Comparison of ENCODE assay signal across 25 mouse cellular contexts in genomic region chr4:96664668-96665454, GRCm38 (mm10). TPM values are rescaled to one million over a fixed set of nuclear protein-coding genes. Genes with fewer than 3 reads are reported as not detected.
"Had no signal": no experiment of that assay in that cellular context is flagged by ENCODE, and none has a peak within 500 bp of the region (broad histone marks: within the 10 kb centered on the region; RNA-seq: fewer than 3 reads in every experiment).

No protein-coding gene starts in this region.

- H3K9me3 ChIP-seq: limb, embryonic 10.5 days; limb, embryonic 13.5 days; liver, embryonic 13.5 days; lung, embryonic 15.5 days had no signal

- H3K27me3 ChIP-seq: limb, embryonic 13.5 days; liver, embryonic 13.5 days; lung, embryonic 15.5 days had no signal

- H3K36me3 ChIP-seq: limb, embryonic 10.5 days; limb, embryonic 13.5 days; liver, embryonic 13.5 days; lung, embryonic 15.5 days had no signal

- H3K4me2 ChIP-seq: limb, embryonic 13.5 days; liver, embryonic 13.5 days; lung, embryonic 15.5 days; midbrain, embryonic 11.5 days had no signal

- H3K27ac ChIP-seq: layer of hippocampus, adult 2 months; limb, embryonic 10.5 days; limb, embryonic 13.5 days; liver, embryonic 13.5 days; lung, embryonic 15.5 days had no signal

- H3K9ac ChIP-seq: limb, embryonic 13.5 days; liver, embryonic 13.5 days; lung, embryonic 15.5 days had no signal

- ATAC-seq: hindbrain, embryonic 16.5 days had no signal

- H3K4me1 ChIP-seq: limb, embryonic 10.5 days; limb, embryonic 13.5 days; liver, embryonic 13.5 days; lung, embryonic 15.5 days had no signal

- DNase-seq: layer of hippocampus, adult 9-11 months; liver, embryonic 13.5 days; lung, adult 18-20 months; lung, postnatal 10 days; lung, postnatal 36 days; midbrain, embryonic 14.5 days; thymus, adult 18-20 months; thymus, postnatal 36 days had no signal

- H3K4me3 ChIP-seq: layer of hippocampus, adult 2 months; limb, embryonic 10.5 days; limb, embryonic 13.5 days; liver, embryonic 13.5 days; lung, embryonic 15.5 days had no signal

RNA-seq across cellular contexts. Expression of gene Cyp2j5, which starts 0.9 kb away (rescaled TPM):
- total RNA-seq: layer of hippocampus, adult 2 months; layer of hippocampus, postnatal 25 days; left cerebral cortex, adult 18-20 months; left cerebral cortex, postnatal 25 days; megakaryocyte-erythroid progenitor cell, adult 5-6 weeks; midbrain, postnatal 0 days had no signal
- polyA plus RNA-seq: hindbrain, embryonic 16.5 days; limb, embryonic 10.5 days; limb, embryonic 13.5 days; lung, embryonic 15.5 days; midbrain, embryonic 11.5 days; midbrain, embryonic 14.5 days; midbrain, postnatal 0 days; neural tube, embryonic 11.5 days; neural tube, embryonic 14.5 days; small intestine, adult 2 months; spleen, adult 2 months; testis, adult 2 months; urinary bladder, adult 2 months had no signal
